Mouse (Mus musculus): ENCODE measurements at regions not wholly inside any gene's neighbourhood (a gene's known extent, or its start where the extent isn't known, plus 50 kb on each side); places are given as distances from the start of the nearest gene placed in this dataset.

DNA sequence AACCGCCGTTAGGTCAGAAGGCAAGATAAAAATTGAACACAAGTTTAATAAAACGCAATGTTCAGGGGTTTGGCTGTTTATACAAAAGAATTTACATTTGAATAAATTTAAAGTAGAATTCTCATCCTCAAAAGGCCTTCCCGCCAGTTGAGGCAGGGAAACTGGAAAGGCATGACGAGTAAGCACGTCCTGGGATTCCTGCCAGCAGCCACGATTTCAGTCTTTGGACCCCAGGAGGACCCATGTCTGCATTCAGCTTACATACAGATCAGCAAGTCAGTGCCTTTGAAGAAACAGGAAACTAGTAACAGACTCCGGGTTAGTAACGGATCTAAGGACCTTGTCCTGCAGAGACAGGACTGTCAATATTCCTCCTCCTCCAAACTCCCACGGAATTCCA is 250.4 kb downstream of the Tmem182 start:
- intact Hi-C loops (cut with DNase I), result no loop called here

DNA sequence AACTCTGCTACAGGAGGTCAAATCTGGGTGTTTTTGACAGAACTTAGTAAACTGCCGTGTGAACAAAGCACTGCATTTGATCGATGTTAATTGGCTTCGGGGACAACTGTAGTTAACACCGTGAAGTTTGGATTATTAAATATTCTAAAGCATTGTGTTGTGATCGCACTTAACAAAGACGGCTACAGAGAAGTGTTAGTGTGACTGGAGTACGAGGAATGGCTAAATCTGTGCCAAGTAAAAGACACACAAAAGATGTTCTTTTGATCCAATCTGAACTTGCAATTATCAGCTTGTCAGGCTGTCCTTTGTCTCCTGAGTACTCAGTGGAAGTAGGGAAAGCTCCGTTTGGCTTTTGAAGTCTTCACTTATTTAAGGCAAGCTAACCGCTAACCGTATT is 259.7 kb downstream of the Tmem182 start:
- intact Hi-C loops (cut with DNase I), result no loop called here

- intact Hi-C loops (cut with DNase I), result no loop called here
Observed at GRCm38 (mm10) chr1:41104869-41105268, 299.5 kb downstream of the Tmem182 start.

GRCm38 (mm10) chr1:41121636-41122175 is 316.3 kb downstream of the Tmem182 start:
- intact Hi-C loops (cut with DNase I), result no loop called here

DNA sequence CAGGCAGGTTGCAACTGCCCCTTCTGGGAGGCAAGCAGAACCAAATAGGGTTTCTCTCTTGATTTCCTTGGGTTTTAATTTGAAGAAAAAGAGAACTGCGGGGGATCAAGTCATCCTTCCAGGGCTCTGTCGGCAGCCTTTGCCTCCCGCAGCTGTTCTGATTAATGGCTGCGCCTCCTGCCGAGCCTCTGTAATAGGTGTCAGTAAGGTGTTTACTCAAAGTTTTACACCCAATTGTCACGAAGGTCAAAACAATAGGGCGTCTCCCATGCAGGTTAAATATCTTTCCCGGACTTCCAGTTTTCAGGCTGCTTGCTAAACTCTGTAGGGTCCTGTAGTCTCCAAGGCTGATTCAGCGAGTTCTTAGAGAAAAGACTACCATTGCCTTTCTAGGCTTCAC is 326.0 kb downstream of the Tmem182 start:
- intact Hi-C loops (cut with DNase I), result no loop called here

DNA sequence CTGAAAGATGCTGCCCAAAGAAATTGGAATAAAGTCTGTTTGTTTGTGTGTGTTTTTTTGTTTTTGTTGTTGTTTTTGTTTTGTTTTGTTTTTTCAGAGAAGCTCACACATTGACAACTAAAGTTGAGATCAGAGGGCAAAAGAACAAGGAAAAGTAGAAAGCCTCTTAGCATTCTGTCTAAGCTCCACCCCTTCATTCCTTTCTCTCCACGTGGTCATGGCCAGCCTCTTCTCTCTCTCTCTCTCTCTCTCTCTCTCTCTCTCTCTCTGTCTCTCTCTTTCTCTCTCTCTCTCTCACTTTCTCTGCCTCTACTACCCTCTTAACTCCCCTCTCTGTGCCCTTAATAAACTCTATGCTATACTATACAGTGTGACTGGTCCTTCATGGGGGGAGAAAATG is 327.7 kb downstream of the Tmem182 start:
- intact Hi-C loops (cut with DNase I), result no loop called here

DNA sequence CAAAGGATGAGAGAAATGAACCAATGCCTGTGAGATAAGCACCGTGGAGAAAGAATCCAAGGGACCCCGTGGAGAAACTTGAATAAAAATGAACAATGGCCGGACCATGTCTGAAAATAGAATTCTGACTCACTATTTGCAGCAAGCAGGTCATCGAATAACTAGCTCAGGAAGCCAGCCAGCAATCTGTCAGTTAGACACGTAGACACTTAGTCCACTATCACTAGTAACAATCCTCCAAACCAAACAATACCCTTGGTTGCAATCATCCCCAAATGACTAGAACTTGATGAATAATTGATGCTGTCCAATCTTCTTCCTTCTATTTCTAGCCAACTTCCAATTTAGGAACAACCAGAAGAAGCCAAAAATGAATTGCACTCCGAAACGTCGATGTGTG is 328.5 kb downstream of the Tmem182 start:
- intact Hi-C loops (cut with DNase I), result no loop called here

DNA sequence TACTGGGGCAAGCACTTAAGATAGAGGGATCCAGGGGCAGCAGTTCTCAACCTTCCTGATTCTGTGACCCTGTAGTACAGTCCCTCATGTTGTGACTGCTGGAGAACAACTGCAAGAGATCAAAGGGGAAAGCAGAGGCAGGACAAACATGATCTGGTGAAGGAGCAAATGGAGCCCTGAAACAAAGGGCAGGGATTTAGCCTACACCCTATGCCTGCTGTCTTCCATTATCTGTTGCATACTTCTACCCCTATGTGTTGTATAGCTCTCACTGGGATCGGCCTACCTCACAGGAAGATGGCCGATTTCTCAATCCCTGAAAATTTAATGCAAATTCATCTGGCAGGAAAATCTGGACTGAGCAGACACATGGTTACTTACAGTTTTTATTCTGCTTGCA is 334.3 kb downstream of the Tmem182 start:
- intact Hi-C loops (cut with DNase I), result no loop called here

DNA sequence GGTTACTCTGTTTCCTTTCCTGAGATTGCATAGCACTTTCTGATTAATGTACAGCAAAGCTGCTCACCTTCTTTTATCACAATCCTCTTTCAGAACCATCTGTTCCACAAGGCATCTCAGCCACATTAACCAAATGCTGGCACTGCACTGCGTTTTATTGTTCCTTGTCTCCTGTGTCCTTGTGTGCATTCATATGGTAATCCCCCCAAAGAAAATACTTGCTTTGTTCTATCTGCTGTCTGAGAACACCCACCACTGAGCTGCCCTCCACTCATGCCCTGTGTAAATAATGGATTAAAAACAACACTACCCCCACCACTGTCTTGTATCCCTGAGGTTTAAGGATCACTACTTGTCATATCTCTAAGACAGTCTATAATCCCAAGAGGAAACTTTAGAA is 335.1 kb downstream of the Tmem182 start:
- intact Hi-C loops (cut with DNase I), result no loop called here

GRCm38 (mm10) chr1:41141992-41142391 is 336.6 kb downstream of the Tmem182 start:
- intact Hi-C loops (cut with DNase I), result no loop called here

- intact Hi-C loops (cut with DNase I), result no loop called here
Observed at GRCm38 (mm10) chr1:41152516-41152915, 347.1 kb downstream of the Tmem182 start.

DNA sequence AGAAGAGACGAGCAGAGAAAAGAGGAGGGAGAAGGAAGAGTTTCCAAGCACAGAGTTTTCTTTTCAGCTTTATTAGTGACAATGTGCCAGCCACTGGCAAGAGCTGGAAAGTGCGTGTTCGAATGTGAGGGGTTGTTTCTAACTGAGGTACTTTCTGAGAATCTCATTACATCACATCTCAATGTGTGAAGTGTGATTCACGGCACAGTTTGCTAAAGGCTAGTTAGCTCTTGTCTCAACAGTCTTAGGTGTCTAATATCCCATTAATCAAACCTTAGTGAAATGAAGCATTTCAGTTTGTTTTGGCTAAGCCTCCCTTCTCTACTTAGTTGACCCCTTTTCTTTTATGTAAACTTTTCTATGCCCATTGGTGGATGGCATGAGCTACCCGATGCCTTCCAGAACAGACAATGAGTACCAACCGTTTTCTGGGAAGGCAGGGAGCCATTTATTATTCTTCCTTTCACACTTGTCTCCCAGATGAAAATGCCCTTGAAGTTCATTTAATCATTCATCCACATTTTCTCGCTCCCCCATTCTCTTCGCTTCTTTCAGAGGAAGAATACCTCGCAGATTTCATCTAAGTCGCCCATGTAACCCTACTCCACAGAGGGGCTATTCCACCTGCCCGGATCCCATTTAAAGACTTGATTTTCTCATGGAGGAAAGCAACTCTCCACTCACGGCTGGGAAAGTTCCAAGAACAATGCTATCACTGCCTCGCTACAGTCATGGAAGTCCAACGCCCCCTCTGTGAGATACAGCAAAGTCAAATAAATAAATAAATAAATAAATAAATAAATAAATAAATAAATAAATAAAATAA is 348.0 kb downstream of the Tmem182 start:
- intact Hi-C loops (cut with DNase I), result no loop called here

DNA sequence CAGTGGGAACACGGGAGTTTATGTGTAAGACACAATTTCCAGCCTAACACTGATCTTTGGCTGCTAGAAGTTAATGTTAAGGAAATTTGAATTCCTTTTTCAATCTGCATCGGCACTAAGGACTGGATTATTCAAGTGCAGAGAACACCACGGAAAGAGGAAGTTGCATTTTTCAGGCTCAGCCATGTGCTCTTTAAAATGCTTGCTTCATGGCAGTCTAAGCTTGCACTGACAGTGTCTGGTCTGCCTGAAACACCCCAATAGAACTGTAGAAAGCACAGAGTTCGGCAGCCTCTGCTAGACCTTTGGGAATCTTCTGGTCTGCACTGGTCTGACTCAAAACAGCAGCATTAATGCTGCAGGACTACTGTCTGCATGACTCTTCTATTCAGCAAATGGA is 348.8 kb downstream of the Tmem182 start:
- intact Hi-C loops (cut with DNase I), result no loop called here

DNA sequence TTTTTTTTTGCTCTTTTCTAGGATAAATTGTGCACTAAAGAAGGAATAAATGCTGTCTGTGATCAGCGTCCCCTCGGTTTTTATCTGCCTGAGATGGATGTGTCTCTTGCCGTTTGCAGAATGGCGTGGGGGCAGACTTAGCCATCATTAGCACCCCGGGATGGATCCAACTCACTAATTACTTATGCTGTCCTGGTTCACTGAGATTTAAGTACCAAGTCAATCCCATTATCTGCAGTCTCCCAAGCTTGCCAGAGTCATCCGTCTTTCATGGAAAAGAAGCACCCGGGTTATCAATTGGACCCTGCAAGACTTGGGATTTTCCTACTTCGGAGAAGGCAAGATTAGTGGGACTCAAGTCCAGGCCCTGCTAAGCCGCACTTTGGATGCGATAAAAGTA is 351.5 kb downstream of the Tmem182 start:
- intact Hi-C loops (cut with DNase I), result no loop called here

DNA sequence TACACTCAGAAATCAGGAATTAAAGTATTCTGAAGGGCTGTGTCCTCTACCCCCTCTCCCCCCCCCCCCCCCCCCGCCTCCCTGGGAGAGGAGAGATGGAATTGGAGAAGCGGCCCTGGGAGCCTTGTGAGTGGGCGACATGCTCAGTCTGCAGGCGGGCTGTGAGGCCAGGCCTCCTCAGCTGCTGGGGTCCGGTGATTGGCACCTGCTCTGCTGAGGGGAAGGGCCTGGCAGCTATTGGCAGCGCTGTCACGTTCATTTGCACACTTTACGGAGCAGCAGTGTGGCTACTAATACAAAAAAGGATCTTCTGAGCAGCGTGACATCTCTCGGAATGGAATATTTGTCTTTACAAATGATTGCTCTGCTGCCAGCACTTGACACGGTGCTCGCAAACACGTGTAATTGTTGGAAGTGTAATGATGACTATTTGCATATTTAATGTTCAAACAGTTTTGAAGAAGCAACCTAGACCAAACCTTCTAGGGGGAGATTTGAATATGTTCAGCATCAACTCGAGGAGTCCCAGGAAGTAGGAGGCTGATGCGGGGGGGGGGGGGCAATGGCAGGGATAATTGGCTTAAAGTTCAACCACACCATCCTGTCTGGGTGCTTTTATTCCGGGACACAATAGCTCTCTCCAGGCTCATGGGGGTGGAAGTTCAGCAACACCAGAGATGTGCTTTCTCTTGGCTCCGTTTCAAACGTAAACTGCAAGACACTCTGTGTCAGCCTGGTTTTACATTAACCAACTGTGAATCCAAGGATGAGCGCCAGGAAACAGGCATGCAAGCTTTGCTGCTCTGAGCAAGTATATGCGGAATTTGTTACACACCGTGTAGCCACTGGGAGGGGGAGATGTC is 352.5 kb downstream of the Tmem182 start:
- intact Hi-C loops (cut with DNase I), result no loop called here

- intact Hi-C loops (cut with DNase I), result no loop called here
Observed at GRCm38 (mm10) chr1:41165878-41166786, 360.7 kb downstream of the Tmem182 start.

GRCm38 (mm10) chr1:41166787-41167420 is 361.5 kb downstream of the Tmem182 start:
- intact Hi-C loops (cut with DNase I), result no loop called here

- intact Hi-C loops (cut with DNase I), result no loop called here
Observed at GRCm38 (mm10) chr1:41186991-41187390, 381.6 kb downstream of the Tmem182 start.

GRCm38 (mm10) chr1:41212876-41213275 is 407.5 kb downstream of the Tmem182 start:
- intact Hi-C loops (cut with DNase I), result no loop called here

GRCm38 (mm10) chr1:41225851-41226250 is 420.4 kb downstream of the Tmem182 start:
- intact Hi-C loops (cut with DNase I), result no loop called here

- intact Hi-C loops (cut with DNase I), result no loop called here
Observed at GRCm38 (mm10) chr1:41235335-41235734, 429.9 kb downstream of the Tmem182 start.
